ENCODE assay signal across 24 mouse cellular contexts in genomic region chr6:8582377-8582776, GRCm38 (mm10).
A peak's percentile ranks its signal among the peaks of the same experiment; 100 is the strongest.
DNase-seq lines count a peak whose midpoint lies in the region; ATAC-seq and TF ChIP-seq lines count a peak whose summit lies in the region.
"Had no signal": no experiment of that assay in that cellular context is flagged by ENCODE, and none has a peak within 500 bp of the region (broad histone marks: within the 10 kb centered on the region; RNA-seq: fewer than 3 reads in every experiment).

No protein-coding gene starts in this region.

- no peak for TF ChIP-seq CTCF in forebrain, postnatal 0 days (IDR thresholded peaks at IDR 0.05; ENCODE audit: low read depth)

- ATAC-seq in forebrain, postnatal 0 days: peak; percentile 55
- no peak for ATAC-seq in forebrain, embryonic 12.5 days (ENCODE audit: low FRiP score)
- no peak for ATAC-seq in midbrain, embryonic 15.5 days (replicated peaks)
- ATAC-seq: CD4-positive, CD25-positive, alpha-beta regulatory T cell, adult 4 months; forebrain, embryonic 15.5 days; intestine, embryonic 15.5 days had no signal

- 89% methylated on average over 9 of the region's 9 CpGs for WGBS in forebrain, postnatal 0 days
- 92% methylated on average over 9 of the region's 9 CpGs for WGBS in forebrain, embryonic 12.5 days
- 95% methylated on average over 9 of the region's 9 CpGs for WGBS in hindbrain, embryonic 10.5 days
- WGBS in midbrain, embryonic 15.5 days: 96% methylated on average over 9 of the region's 9 CpGs

- H3K4me2 ChIP-seq in forebrain, postnatal 0 days (ENCODE audit: low read depth): no peak overlapping the region
- H3K4me2 ChIP-seq in forebrain, embryonic 12.5 days: no peak overlapping the region
- H3K4me2 ChIP-seq in midbrain, embryonic 15.5 days: no peak overlapping the region
- H3K4me2 ChIP-seq: embryonic facial prominence, embryonic 15.5 days; forebrain, embryonic 15.5 days; heart, embryonic 15.5 days; hindbrain, embryonic 14.5 days; intestine, embryonic 15.5 days had no signal

- H3K9ac ChIP-seq in forebrain, postnatal 0 days: no peak overlapping the region
- H3K9ac ChIP-seq in forebrain, embryonic 12.5 days: no peak overlapping the region
- H3K9ac ChIP-seq in midbrain, embryonic 15.5 days: no peak overlapping the region
- H3K9ac ChIP-seq: embryonic facial prominence, embryonic 15.5 days; forebrain, embryonic 15.5 days; heart, embryonic 15.5 days; hindbrain, embryonic 14.5 days; intestine, embryonic 15.5 days had no signal

- DNase-seq in cerebellum, adult 11-12 months: peak; percentile 38
- no peak for DNase-seq in cerebellum, adult 8-10 months
- no peak for DNase-seq in forebrain, postnatal 0 days
- peak; percentile 11 for DNase-seq in brain, adult 2 months (ENCODE audit: low read depth, low spot score)
- DNase-seq in layer of hippocampus, adult 9-11 months: peak; percentile 53
- no peak for DNase-seq in hindbrain, embryonic 10.5 days (ENCODE audit: low spot score)
- DNase-seq: adrenal gland, adult 8-10 months; B cell, adult 2 months; embryo, embryonic 11 days; gastrocnemius, postnatal 10 days; heart, adult 18-20 months; heart, postnatal 14 days had no signal

- no peaks in the 10 kb centered on the region for H3K36me3 ChIP-seq in forebrain, postnatal 0 days (ENCODE audit: insufficient read depth)
- H3K36me3 ChIP-seq in forebrain, embryonic 12.5 days (replicated peaks): peaks cover 11% of the 10 kb centered on the region
- H3K36me3 ChIP-seq in hindbrain, embryonic 10.5 days: peaks cover 21% of the 10 kb centered on the region
- H3K36me3 ChIP-seq in midbrain, embryonic 15.5 days (replicated peaks): no peaks in the 10 kb centered on the region
- H3K36me3 ChIP-seq: heart, embryonic 15.5 days; intestine, embryonic 15.5 days had no signal

- H3K4me1 ChIP-seq in forebrain, postnatal 0 days (ENCODE audit: insufficient read depth): no peaks in the 10 kb centered on the region; the same call in 1 of the 2 replicates
- no peaks in the 10 kb centered on the region for H3K4me1 ChIP-seq in forebrain, embryonic 12.5 days
- no peaks in the 10 kb centered on the region for H3K4me1 ChIP-seq in hindbrain, embryonic 10.5 days (replicated peaks)
- no peaks in the 10 kb centered on the region for H3K4me1 ChIP-seq in midbrain, embryonic 15.5 days
- H3K4me1 ChIP-seq: embryonic facial prominence, embryonic 15.5 days; forebrain, embryonic 10.5 days; forebrain, embryonic 15.5 days; heart, embryonic 10.5 days; heart, embryonic 15.5 days; intestine, embryonic 15.5 days had no signal

- H3K4me3 ChIP-seq in forebrain, postnatal 0 days (ENCODE audit: low read depth, low read length): no peak overlapping the region
- H3K4me3 ChIP-seq in forebrain, embryonic 12.5 days (replicated peaks): no peak overlapping the region
- no peak overlapping the region for H3K4me3 ChIP-seq in hindbrain, embryonic 10.5 days
- no peak overlapping the region for H3K4me3 ChIP-seq in midbrain, embryonic 15.5 days
- H3K4me3 ChIP-seq: embryonic facial prominence, embryonic 15.5 days; erythroblast, embryonic 14.5 days; forebrain, embryonic 10.5 days; forebrain, embryonic 15.5 days; heart, embryonic 10.5 days; heart, embryonic 15.5 days; intestine, embryonic 15.5 days had no signal

- no peaks in the 10 kb centered on the region for H3K9me3 ChIP-seq in forebrain, postnatal 0 days (ENCODE audit: low read length)
- H3K9me3 ChIP-seq in forebrain, embryonic 12.5 days: no peaks in the 10 kb centered on the region
- no peaks in the 10 kb centered on the region for H3K9me3 ChIP-seq in hindbrain, embryonic 10.5 days
- H3K9me3 ChIP-seq in midbrain, embryonic 15.5 days: no peaks in the 10 kb centered on the region
- H3K9me3 ChIP-seq: embryonic facial prominence, embryonic 15.5 days; forebrain, embryonic 10.5 days; forebrain, embryonic 15.5 days; G1E; heart, embryonic 10.5 days; heart, embryonic 15.5 days; intestine, embryonic 15.5 days had no signal

- no peak overlapping the region for H3K27ac ChIP-seq in forebrain, postnatal 0 days (ENCODE audit: low read depth, low read length)
- H3K27ac ChIP-seq in forebrain, embryonic 12.5 days: no peak overlapping the region
- H3K27ac ChIP-seq in hindbrain, embryonic 10.5 days: no peak overlapping the region
- H3K27ac ChIP-seq in midbrain, embryonic 15.5 days: no peak overlapping the region
- H3K27ac ChIP-seq: embryonic facial prominence, embryonic 15.5 days; forebrain, embryonic 10.5 days; forebrain, embryonic 15.5 days; heart, embryonic 10.5 days; heart, embryonic 15.5 days; hindbrain, embryonic 14.5 days; intestine, embryonic 15.5 days had no signal

- H3K27me3 ChIP-seq in forebrain, postnatal 0 days (ENCODE audit: insufficient read depth, low read length): no peaks in the 10 kb centered on the region
- no peaks in the 10 kb centered on the region for H3K27me3 ChIP-seq in forebrain, embryonic 12.5 days
- H3K27me3 ChIP-seq in hindbrain, embryonic 10.5 days (ENCODE audit: insufficient read depth, poor library complexity, severe bottlenecking): no peaks in the 10 kb centered on the region
- no peaks in the 10 kb centered on the region for H3K27me3 ChIP-seq in midbrain, embryonic 15.5 days (replicated peaks)
- H3K27me3 ChIP-seq: embryonic facial prominence, embryonic 15.5 days; forebrain, embryonic 15.5 days; heart, embryonic 15.5 days; intestine, embryonic 15.5 days had no signal

Comparison
In these comparisons a context has a peak if more than half of its experiments do, and no peak if none do; other contexts are left out.
1. DNase-seq: peak in cerebellum, adult 11-12 months (single experiment), brain, adult 2 months (single experiment) and layer of hippocampus, adult 9-11 months (single experiment); none in cerebellum, adult 8-10 months (single experiment), forebrain, postnatal 0 days (single experiment) and hindbrain, embryonic 10.5 days (single experiment).